Mouse (Mus musculus) embryonic facial prominence, embryonic 12.5 days (tissue): ENCODE data around the gene Tmem45b. TPM values are rescaled to one million over a fixed set of nuclear protein-coding genes. Genes with fewer than 3 reads are reported as not detected.

Experiments
- ATAC-seq: fragments of 200-750 bp; cut with Nextera tagmentation; 2 replicates; pipeline ENCODE4 v1.8.0; 2017; ENCODE audit not compliant: insufficient number of reproducible peaks, insufficient read depth, low FRiP score, low TSS enrichment
- H3K27ac ChIP-seq: fragments of 300-500 bp; sonication (generic); 2 replicates; pipeline ENCODE4 v1.5.1; 2016; ENCODE audit warnings: mild to moderate bottlenecking
- H3K27me3 ChIP-seq: fragments of 300-500 bp; sonication (generic); 2 replicates; pipeline ENCODE4 v1.6.1; 2016; ENCODE audit warnings: mild to moderate bottlenecking, moderate library complexity
- H3K36me3 ChIP-seq: fragments of 300-500 bp; sonication (generic); 2 replicates; pipeline ENCODE4 v1.6.1; 2016; ENCODE audit warnings: mild to moderate bottlenecking
- H3K4me1 ChIP-seq: fragments of 300-500 bp; sonication (generic); 2 replicates; pipeline ENCODE4 v1.6.1; 2016
- H3K4me2 ChIP-seq: fragments of 300-500 bp; sonication (generic); replicated peaks from 2 replicates; pipeline ENCODE4 v1.6.1; 2016; ENCODE audit warnings: mild to moderate bottlenecking, moderate library complexity
- H3K4me3 ChIP-seq: fragments of 300-500 bp; sonication (generic); 2 replicates; pipeline ENCODE4 v1.5.1; 2016; ENCODE audit warnings: mild to moderate bottlenecking
- H3K9ac ChIP-seq: fragments of 300-500 bp; sonication (generic); 2 replicates; pipeline ENCODE4 v1.6.1; 2016; ENCODE audit warnings: mild to moderate bottlenecking, moderate library complexity
- H3K9me3 ChIP-seq: fragments of 300-500 bp; sonication (generic); 2 replicates; pipeline ENCODE4 v1.6.1; 2016; ENCODE audit warnings: mild to moderate bottlenecking, moderate library complexity
- WGBS: fragments of 180-500 bp; shearing (Covaris S2); methylation state at CpG from one replicate; pipeline ENCODE4 v1.1.7; 2016; 5-methylcytosine and 5-hydroxymethylcytosine counted together
- polyA plus RNA-seq: library from polyadenylated mRNA; unstranded; fragments of >200 nt; fragmentation: Nextera tagmentation; extraction: Ambion mirVana; gene quantifications from 2 replicates; pipeline ENCODE4 v1.2.1, GENCODE M21; 2016

The Tmem45b gene
- polyA plus RNA-seq, 1 experiment from 2014 or later, result 0.14 TPM

GRCm38 (mm10) chr9:31437861-31438260 lies 26.4 kb downstream of the Tmem45b start:
- no peak overlapping the region for H3K27ac ChIP-seq
- no peak for ATAC-seq
- no peak overlapping the region for H3K4me3 ChIP-seq
- no peaks in the 10 kb centered on the region for H3K4me1 ChIP-seq
- H3K4me2 ChIP-seq, result no peak overlapping the region
- H3K9me3 ChIP-seq, result no peaks in the 10 kb centered on the region
- 76% methylated on average over 7 of the region's 7 CpGs for WGBS
- no peaks in the 10 kb centered on the region for H3K36me3 ChIP-seq
- no peak overlapping the region for H3K9ac ChIP-seq
- H3K27me3 ChIP-seq, result no peaks in the 10 kb centered on the region

GRCm38 (mm10) chr9:31435415-31435814 lies 28.8 kb downstream of the Tmem45b start:
- Histone ChIP-seq H3K36me3 (no peaks in the 10 kb centered on the region), H3K27me3 (no peaks in the 10 kb centered on the region), H3K27ac (no peak overlapping the region), H3K4me3 (no peak overlapping the region), H3K9me3 (no peaks in the 10 kb centered on the region), H3K9ac (no peak overlapping the region), H3K4me1 (no peaks in the 10 kb centered on the region), H3K4me2 (no peak overlapping the region)
- ATAC-seq, result no peak
- WGBS, result 83% methylated on average over 8 of the region's 8 CpGs

- H3K27me3 ChIP-seq, result no peaks in the 10 kb centered on the region
- no peak overlapping the region for H3K9ac ChIP-seq
- H3K4me3 ChIP-seq, result no peak overlapping the region
- no peak for ATAC-seq
- H3K9me3 ChIP-seq, result no peaks in the 10 kb centered on the region
- H3K4me2 ChIP-seq, result no peak overlapping the region
- WGBS, result 78% methylated on average over 3 of the region's 3 CpGs
- H3K4me1 ChIP-seq, result no peaks in the 10 kb centered on the region
- H3K36me3 ChIP-seq, result no peaks in the 10 kb centered on the region
- no peak overlapping the region for H3K27ac ChIP-seq
These were observed 30.8 kb downstream of the Tmem45b start for GRCm38 (mm10) chr9:31433431-31433830.

DNA sequence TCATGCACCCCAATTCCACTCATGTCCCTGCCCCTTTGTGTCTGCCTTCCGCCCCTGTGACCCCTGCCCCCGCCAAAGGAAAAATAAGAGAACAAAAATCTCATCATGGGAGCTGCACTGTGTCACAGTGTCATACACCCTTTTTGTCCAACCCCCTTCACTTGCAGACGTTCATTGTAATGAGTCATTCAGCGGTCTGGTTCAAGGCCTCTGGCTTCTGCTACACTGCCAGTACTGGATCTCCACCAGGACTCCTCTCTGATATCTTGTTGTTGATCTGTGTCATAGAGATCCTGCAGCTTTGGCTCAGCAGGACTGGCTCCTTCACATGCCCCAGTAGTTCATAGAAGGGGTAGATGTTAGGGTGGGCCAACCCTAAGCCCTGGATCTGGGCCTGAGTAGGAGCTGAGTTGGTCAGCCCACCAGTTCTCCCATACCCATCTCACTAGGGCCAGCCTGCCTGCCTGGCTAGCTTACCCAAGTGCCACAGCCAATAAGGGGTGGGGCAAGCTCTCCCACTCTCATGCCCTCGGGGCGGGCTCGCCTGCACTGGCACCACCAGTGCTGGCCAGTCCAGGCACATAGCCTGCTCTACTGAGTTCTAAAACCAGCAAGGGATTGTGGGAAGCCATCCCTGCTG lies 31.8 kb downstream of the Tmem45b start:
- no peak overlapping the region for H3K27ac ChIP-seq
- ATAC-seq, result no peak
- no peaks in the 10 kb centered on the region for H3K4me1 ChIP-seq
- 79% methylated on average over 7 of the region's 7 CpGs for WGBS
- H3K27me3 ChIP-seq, result no peaks in the 10 kb centered on the region
- no peaks in the 10 kb centered on the region for H3K36me3 ChIP-seq
- no peaks in the 10 kb centered on the region for H3K9me3 ChIP-seq
- H3K9ac ChIP-seq, result no peak overlapping the region
- H3K4me3 ChIP-seq, result no peak overlapping the region
- no peak overlapping the region for H3K4me2 ChIP-seq

DNA sequence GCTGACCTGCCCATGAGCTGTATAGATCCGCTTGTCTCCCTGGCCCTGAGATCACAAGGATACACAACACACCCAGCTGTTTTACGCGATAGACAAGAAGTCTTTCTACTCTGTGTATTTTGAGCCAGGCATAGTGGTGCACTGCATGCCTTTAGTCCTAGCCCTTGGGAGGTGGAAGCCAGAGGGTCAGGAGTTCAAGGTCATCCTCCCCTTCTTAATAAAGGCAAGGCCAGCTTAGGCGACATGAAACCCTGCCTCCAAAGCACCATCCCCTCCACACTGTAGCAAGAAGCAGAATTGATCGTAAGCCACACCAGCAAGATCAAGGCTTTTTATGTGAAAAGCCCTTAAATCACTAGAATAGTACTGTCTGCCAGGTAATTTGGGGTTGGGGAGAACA lies 32.5 kb downstream of the Tmem45b start:
- Histone ChIP-seq H3K4me2 (no peak overlapping the region), H3K4me3 (no peak overlapping the region), H3K9ac (no peak overlapping the region), H3K4me1 (no peaks in the 10 kb centered on the region), H3K36me3 (no peaks in the 10 kb centered on the region), H3K27ac (no peak overlapping the region), H3K9me3 (no peaks in the 10 kb centered on the region), H3K27me3 (no peaks in the 10 kb centered on the region)
- ATAC-seq, result no peak
- WGBS, result 78% methylated on average over 5 of the region's 5 CpGs

- H3K27me3 ChIP-seq, result no peaks in the 10 kb centered on the region
- no peaks in the 10 kb centered on the region for H3K9me3 ChIP-seq
- H3K27ac ChIP-seq, result no peak overlapping the region
- ATAC-seq, result no peak
- H3K4me1 ChIP-seq, result no peaks in the 10 kb centered on the region
- whole genome bisulfite sequencing, result 71% methylated on average over 9 of the region's 9 CpGs
- H3K4me3 ChIP-seq, result no peak overlapping the region
- H3K9ac ChIP-seq, result no peak overlapping the region
- H3K36me3 ChIP-seq, result no peaks in the 10 kb centered on the region
- H3K4me2 ChIP-seq, result no peak overlapping the region
These were observed 34.3 kb downstream of the Tmem45b start for GRCm38 (mm10) chr9:31430011-31430410.

DNA sequence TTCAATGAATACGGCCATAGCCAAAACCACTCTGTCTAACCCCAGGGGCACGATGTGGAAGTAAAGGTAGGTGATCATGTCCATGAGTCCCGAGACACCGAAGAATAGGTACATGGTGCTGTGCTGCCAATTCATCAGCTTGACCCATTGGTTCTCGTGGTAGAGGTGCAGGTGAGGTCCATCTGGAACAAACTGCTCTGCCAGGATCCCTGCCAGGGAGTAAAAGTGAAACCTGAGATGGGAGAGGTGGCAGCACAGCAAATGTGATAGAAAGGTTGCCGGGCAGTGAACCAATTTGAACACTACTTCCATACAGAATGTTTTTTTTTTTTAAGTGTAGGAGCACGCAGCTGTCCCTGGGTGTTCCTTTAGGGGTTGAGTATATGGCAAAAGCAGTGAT lies 35.3 kb downstream of the Tmem45b start:
- no peak for ATAC-seq
- no peak overlapping the region for H3K9ac ChIP-seq
- no peak overlapping the region for H3K4me2 ChIP-seq
- H3K36me3 ChIP-seq, result peaks cover 5% of the 10 kb centered on the region
- H3K27me3 ChIP-seq, result no peaks in the 10 kb centered on the region
- no peak overlapping the region for H3K4me3 ChIP-seq
- no peaks in the 10 kb centered on the region for H3K9me3 ChIP-seq
- H3K27ac ChIP-seq, result no peak overlapping the region
- no peaks in the 10 kb centered on the region for H3K4me1 ChIP-seq
- WGBS, result 77% methylated on average over 7 of the region's 7 CpGs

DNA sequence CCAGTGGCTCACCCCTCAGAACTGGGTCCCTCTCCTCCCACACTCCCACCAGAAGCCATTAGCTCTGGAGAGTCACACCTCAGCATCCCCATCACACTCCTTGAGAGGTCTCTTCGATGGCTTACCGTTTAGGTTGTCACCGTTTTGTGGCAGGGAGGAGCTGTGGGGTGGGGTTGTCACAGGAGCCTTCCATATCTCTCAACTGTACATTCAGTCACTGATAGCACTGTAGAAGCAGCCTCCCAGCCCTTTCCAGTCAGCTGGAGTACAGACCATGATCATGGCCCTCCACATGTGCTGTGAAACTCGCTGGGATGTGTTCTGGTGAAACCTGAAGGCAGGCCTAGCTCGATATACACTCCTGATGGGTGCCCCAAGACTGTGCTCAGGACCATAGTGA lies 42.1 kb downstream of the Tmem45b start:
- Histone ChIP-seq H3K9ac (no peak overlapping the region), H3K4me2 (no peak overlapping the region), H3K4me3 (no peak overlapping the region), H3K36me3 (peaks cover 63% of the 10 kb centered on the region), H3K27me3 (no peaks in the 10 kb centered on the region), H3K9me3 (no peaks in the 10 kb centered on the region), H3K27ac (no peak overlapping the region), H3K4me1 (no peaks in the 10 kb centered on the region)
- 91% methylated on average over 5 of the region's 5 CpGs for WGBS
- no peak for ATAC-seq

DNA sequence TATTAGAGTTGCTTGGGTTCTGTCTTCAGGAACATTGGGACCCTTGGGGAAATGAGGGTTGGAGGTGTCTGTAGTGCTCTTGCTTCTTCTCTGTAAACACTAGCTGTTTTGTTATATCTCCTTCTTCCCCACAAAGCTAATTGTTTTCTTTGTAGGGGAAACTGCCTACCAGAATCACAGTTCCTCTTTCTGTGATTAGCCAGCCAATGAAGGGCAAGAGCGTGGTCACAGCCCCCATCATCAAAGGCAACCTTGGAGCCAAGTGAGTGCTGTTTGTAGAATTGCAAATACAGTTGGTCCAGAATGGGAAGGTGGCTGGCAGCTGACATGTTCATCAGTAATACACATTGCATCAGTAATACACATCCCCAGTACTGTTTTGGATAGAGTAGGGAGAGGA lies 45.4 kb downstream of the Tmem45b start:
- Histone ChIP-seq H3K9me3 (no peaks in the 10 kb centered on the region), H3K27ac (no peak overlapping the region), H3K36me3 (peaks cover 85% of the 10 kb centered on the region), H3K4me3 (no peak overlapping the region), H3K27me3 (no peaks in the 10 kb centered on the region), H3K9ac (no peak overlapping the region), H3K4me1 (no peaks in the 10 kb centered on the region), H3K4me2 (no peak overlapping the region)
- WGBS, result 97% methylated on average over 1 of the region's 1 CpGs
- no peak for ATAC-seq

DNA sequence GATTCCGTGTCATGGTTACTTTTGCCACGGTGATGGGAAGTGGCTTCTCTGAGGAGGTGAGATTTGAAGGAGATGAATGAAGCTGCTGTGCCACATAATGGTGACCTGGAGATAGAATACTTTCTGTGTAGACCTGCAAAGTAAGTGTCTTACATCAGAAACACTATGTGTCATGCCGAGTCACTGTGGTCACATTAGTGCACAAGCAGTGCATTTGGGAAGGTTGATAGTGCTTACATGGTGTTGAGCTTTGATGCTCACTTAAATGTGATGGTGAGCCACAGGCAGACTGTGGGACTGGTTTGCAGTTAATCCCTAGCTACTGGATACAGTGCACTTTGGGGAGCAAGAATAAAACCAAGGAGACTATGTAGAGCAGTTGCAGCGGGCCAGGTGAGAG lies 52.1 kb downstream of the Tmem45b start:
- no peak overlapping the region for H3K4me2 ChIP-seq
- WGBS, result 93% methylated on average over 4 of the region's 4 CpGs
- peaks cover 84% of the 10 kb centered on the region for H3K36me3 ChIP-seq
- no peaks in the 10 kb centered on the region for H3K9me3 ChIP-seq
- H3K27me3 ChIP-seq, result no peaks in the 10 kb centered on the region
- no peak overlapping the region for H3K27ac ChIP-seq
- H3K9ac ChIP-seq, result no peak overlapping the region
- H3K4me1 ChIP-seq, result no peaks in the 10 kb centered on the region
- no peak overlapping the region for H3K4me3 ChIP-seq
- ATAC-seq, result no peak

DNA sequence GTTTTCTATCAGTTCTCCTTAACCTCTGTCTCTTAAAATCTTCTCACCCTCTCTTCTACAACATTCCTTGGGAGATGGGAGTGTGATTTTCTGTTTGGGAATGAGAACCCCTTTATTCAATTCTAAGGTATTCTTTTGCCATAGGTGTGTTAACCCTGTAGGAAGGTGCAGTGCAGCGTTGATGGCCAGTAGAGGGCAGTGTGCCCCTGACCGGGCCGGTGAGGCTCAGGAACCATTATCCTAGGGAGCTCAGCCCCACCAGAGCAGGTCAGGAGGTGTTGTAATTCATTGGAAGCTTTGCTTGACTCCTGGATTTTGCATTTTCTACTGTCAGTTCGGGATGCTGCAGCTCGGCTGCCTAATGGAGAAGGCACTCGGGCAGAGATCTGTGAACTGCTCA lies 59.0 kb downstream of the Tmem45b start:
- Histone ChIP-seq H3K4me3 (no peak overlapping the region), H3K36me3 (peaks cover 85% of the 10 kb centered on the region), H3K9ac (no peak overlapping the region), H3K4me2 (no peak overlapping the region), H3K27ac (no peak overlapping the region), H3K27me3 (no peaks in the 10 kb centered on the region), H3K4me1 (no peaks in the 10 kb centered on the region), H3K9me3 (no peaks in the 10 kb centered on the region)
- no peak for ATAC-seq
- 62% methylated on average over 6 of the region's 6 CpGs for WGBS

DNA sequence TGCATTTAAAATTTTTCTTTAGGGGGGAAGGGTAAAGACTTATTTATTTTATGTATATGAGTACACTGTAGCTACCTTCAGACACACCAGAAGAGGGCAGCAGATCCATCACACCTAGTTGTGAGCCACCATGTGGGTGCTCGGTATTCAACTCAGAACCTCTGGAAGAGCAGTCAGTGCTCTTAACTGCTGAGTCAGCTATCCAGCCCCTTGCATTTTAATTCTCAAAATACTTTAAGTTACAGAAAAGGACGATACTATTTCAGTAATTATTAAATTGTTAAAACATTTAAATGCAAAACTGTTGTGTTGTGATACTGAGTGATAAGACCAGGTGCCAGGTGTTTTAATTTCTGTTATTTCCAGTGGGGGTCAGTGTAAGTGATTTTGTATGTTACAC lies 60.0 kb downstream of the Tmem45b start:
- Histone ChIP-seq H3K4me3 (no peak overlapping the region), H3K27ac (no peak overlapping the region), H3K9ac (no peak overlapping the region), H3K9me3 (no peaks in the 10 kb centered on the region), H3K27me3 (no peaks in the 10 kb centered on the region), H3K4me1 (no peaks in the 10 kb centered on the region), H3K4me2 (no peak overlapping the region), H3K36me3 (peaks cover 85% of the 10 kb centered on the region)
- WGBS, result 90% methylated on average over 2 of the region's 2 CpGs
- ATAC-seq, result no peak

GRCm38 (mm10) chr9:31400441-31400840 lies 63.8 kb downstream of the Tmem45b start:
- no peak for ATAC-seq
- H3K4me2 ChIP-seq, result no peak overlapping the region
- H3K36me3 ChIP-seq, result peaks cover 88% of the 10 kb centered on the region
- no peak overlapping the region for H3K4me3 ChIP-seq
- no peaks in the 10 kb centered on the region for H3K4me1 ChIP-seq
- no peaks in the 10 kb centered on the region for H3K9me3 ChIP-seq
- H3K9ac ChIP-seq, result no peak overlapping the region
- H3K27ac ChIP-seq, result no peak overlapping the region
- 51% methylated on average over 4 of the region's 4 CpGs for WGBS
- H3K27me3 ChIP-seq, result no peaks in the 10 kb centered on the region
